Mouse (Mus musculus): ENCODE measurements at regions not wholly inside any gene's neighbourhood (a gene's known extent, or its start where the extent isn't known, plus 50 kb on each side); places are given as distances from the start of the nearest gene placed in this dataset.

GRCm38 (mm10) chr11:48178943-48179342 is 190.2 kb upstream of the Sgcd start:
- TF ChIP-seq POLR2A (IDR thresholded peaks at IDR 0.05; ENCODE audit: borderline replicate concordance, extremely low read depth, low read depth, low read length) (no peak), CTCF (IDR thresholded peaks at IDR 0.05; ENCODE audit: insufficient read depth, low read length) (0 out of 2 replicates have a peak, but pooled peaks have one; percentile 2)
